ENCODE assay signal across 20 mouse cellular contexts in genomic region chr2:133399059-133399690, GRCm38 (mm10).
DNase-seq lines count a peak whose midpoint lies in the region; ATAC-seq and TF ChIP-seq lines count a peak whose summit lies in the region.
"Had no signal": no experiment of that assay in that cellular context is flagged by ENCODE, and none has a peak within 500 bp of the region (broad histone marks: within the 10 kb centered on the region; RNA-seq: fewer than 3 reads in every experiment).

No protein-coding gene starts in this region.

- no peak overlapping the region for H3K9ac ChIP-seq in liver, postnatal 0 days (replicated peaks)
- H3K9ac ChIP-seq in intestine, embryonic 14.5 days (ENCODE audit: low read length), result no peak overlapping the region
- no peak overlapping the region for H3K9ac ChIP-seq in liver, embryonic 12.5 days
- H3K9ac ChIP-seq: hindbrain, embryonic 15.5 days; midbrain, embryonic 12.5 days had no signal

- H3K27me3 ChIP-seq in liver, postnatal 0 days (ENCODE audit: insufficient read depth, low read length), result no peaks in the 10 kb centered on the region
- no peaks in the 10 kb centered on the region for H3K27me3 ChIP-seq in intestine, embryonic 14.5 days (replicated peaks; ENCODE audit: control insufficient read depth, insufficient read depth, low read length)
- H3K27me3 ChIP-seq in liver, embryonic 12.5 days (replicated peaks), result no peaks in the 10 kb centered on the region
- H3K27me3 ChIP-seq: hindbrain, embryonic 15.5 days had no signal

- H3K4me1 ChIP-seq in liver, postnatal 0 days (ENCODE audit: insufficient read depth), result no peaks in the 10 kb centered on the region
- peaks cover 4% of the 10 kb centered on the region for H3K4me1 ChIP-seq in intestine, embryonic 14.5 days (replicated peaks; ENCODE audit: control insufficient read depth, insufficient read depth, low read length)
- H3K4me1 ChIP-seq in liver, embryonic 12.5 days, result peaks cover 35% of the 10 kb centered on the region

- H3K36me3 ChIP-seq in liver, postnatal 0 days (replicated peaks; ENCODE audit: insufficient read depth, low read length), result no peaks in the 10 kb centered on the region
- no peaks in the 10 kb centered on the region for H3K36me3 ChIP-seq in intestine, embryonic 14.5 days (ENCODE audit: control insufficient read depth, insufficient read depth, low read length)
- no peaks in the 10 kb centered on the region for H3K36me3 ChIP-seq in liver, embryonic 12.5 days
- H3K36me3 ChIP-seq: hindbrain, embryonic 15.5 days; midbrain, embryonic 12.5 days had no signal

- no peak for ATAC-seq in liver, postnatal 0 days
- 0 out of 2 replicates have a peak, but pooled peaks have one; percentile 27 for ATAC-seq in intestine, embryonic 14.5 days (replicated peaks; ENCODE audit: low FRiP score, low TSS enrichment, low read depth)
- peak; percentile 94 for ATAC-seq in liver, embryonic 12.5 days
- ATAC-seq in monocyte, adult 5-6 weeks (replicated peaks; ENCODE audit: insufficient number of reproducible peaks, low FRiP score, low TSS enrichment, poor library complexity, severe bottlenecking), result no peak
- ATAC-seq: forebrain, embryonic 14.5 days had no signal

- DNase-seq in liver, result peak; percentile 51
- no peak for DNase-seq in liver, postnatal 0 days
- DNase-seq in intestine, embryonic 14.5 days (ENCODE audit: low spot score), result no peak
- no peak for DNase-seq in retina, embryonic 14.5 days (ENCODE audit: low spot score)
- no peak for DNase-seq in natural killer cell, adult 2 months (ENCODE audit: low spot score in 2 of 2)
- DNase-seq: adrenal gland, postnatal 25 days; cerebellum, adult 9-10 months; heart, postnatal 10 days; kidney, adult 8-10 months; kidney, postnatal 25 days; lung, adult 2 months; lung, postnatal 4 days; retina, postnatal 1 day; thymus, postnatal 4 days had no signal

- TF ChIP-seq EP300 in liver, postnatal 0 days (IDR thresholded peaks at IDR 0.05; ENCODE audit: low read depth), result no peak

- H3K9me3 ChIP-seq in liver, postnatal 0 days (ENCODE audit: low read length), result no peaks in the 10 kb centered on the region
- no peaks in the 10 kb centered on the region for H3K9me3 ChIP-seq in intestine, embryonic 14.5 days (ENCODE audit: control insufficient read depth, low read length)
- H3K9me3 ChIP-seq in liver, embryonic 12.5 days (replicated peaks), result no peaks in the 10 kb centered on the region
- H3K9me3 ChIP-seq: hindbrain, embryonic 15.5 days; midbrain, embryonic 12.5 days had no signal

- no peak overlapping the region for H3K4me2 ChIP-seq in liver, postnatal 0 days (ENCODE audit: low read depth, low read length)
- H3K4me2 ChIP-seq in intestine, embryonic 14.5 days (ENCODE audit: low read length), result no peak overlapping the region
- H3K4me2 ChIP-seq in liver, embryonic 12.5 days, result peak overlapping the region; percentile 26
- H3K4me2 ChIP-seq: hindbrain, embryonic 15.5 days; midbrain, embryonic 12.5 days had no signal

- TF ChIP-seq CTCF in liver, postnatal 0 days (IDR thresholded peaks at IDR 0.05; ENCODE audit: low read depth), result no peak

- WGBS in liver, postnatal 0 days (ENCODE audit: insufficient replicate concordance), result 77% methylated on average over 5 of the region's 5 CpGs
- WGBS in intestine, embryonic 14.5 days, result 28% methylated on average over 5 of the region's 5 CpGs
- 52% methylated on average over 5 of the region's 5 CpGs for WGBS in liver, embryonic 12.5 days (ENCODE audit: insufficient replicate concordance)

- no peak overlapping the region for H3K27ac ChIP-seq in liver, postnatal 0 days (ENCODE audit: low read depth)
- H3K27ac ChIP-seq in intestine, embryonic 14.5 days (ENCODE audit: low read depth), result 0 out of 2 replicates have a peak overlapping the region, but pooled peaks have one; percentile 5
- H3K27ac ChIP-seq in liver, embryonic 12.5 days, result peak overlapping the region; percentile 50
- H3K27ac ChIP-seq: hindbrain, embryonic 15.5 days; midbrain, embryonic 12.5 days had no signal

- no peak overlapping the region for H3K4me3 ChIP-seq in liver, postnatal 0 days (ENCODE audit: low read depth, low read length)
- no peak overlapping the region for H3K4me3 ChIP-seq in intestine, embryonic 14.5 days (ENCODE audit: low read depth, low read length)
- H3K4me3 ChIP-seq in liver, embryonic 12.5 days, result no peak overlapping the region
- H3K4me3 ChIP-seq: erythroblast, embryonic 14.5 days; hindbrain, embryonic 15.5 days; midbrain, embryonic 12.5 days had no signal

Comparison
In these comparisons a context has a peak if more than half of its experiments do, and no peak if none do; other contexts are left out.
1. ATAC-seq: peak in intestine, embryonic 14.5 days (single experiment) and liver, embryonic 12.5 days (single experiment); none in liver, postnatal 0 days (single experiment) and monocyte, adult 5-6 weeks (single experiment).